Mouse (Mus musculus) lung, postnatal 0 days (tissue): ENCODE results near the gene Smoc1.

Source experiments
- CTCF ChIP-seq: IDR thresholded peaks from 2 replicates; pipeline ENCODE4 v1.5.1; 2016; ENCODE audit warnings: antibody characterized with exemption, mild to moderate bottlenecking
- EP300 ChIP-seq: IDR thresholded peaks from 2 replicates; pipeline ENCODE4 v1.6.1; 2016; ENCODE audit warnings: antibody characterized with exemption, mild to moderate bottlenecking, control low read depth

DNA sequence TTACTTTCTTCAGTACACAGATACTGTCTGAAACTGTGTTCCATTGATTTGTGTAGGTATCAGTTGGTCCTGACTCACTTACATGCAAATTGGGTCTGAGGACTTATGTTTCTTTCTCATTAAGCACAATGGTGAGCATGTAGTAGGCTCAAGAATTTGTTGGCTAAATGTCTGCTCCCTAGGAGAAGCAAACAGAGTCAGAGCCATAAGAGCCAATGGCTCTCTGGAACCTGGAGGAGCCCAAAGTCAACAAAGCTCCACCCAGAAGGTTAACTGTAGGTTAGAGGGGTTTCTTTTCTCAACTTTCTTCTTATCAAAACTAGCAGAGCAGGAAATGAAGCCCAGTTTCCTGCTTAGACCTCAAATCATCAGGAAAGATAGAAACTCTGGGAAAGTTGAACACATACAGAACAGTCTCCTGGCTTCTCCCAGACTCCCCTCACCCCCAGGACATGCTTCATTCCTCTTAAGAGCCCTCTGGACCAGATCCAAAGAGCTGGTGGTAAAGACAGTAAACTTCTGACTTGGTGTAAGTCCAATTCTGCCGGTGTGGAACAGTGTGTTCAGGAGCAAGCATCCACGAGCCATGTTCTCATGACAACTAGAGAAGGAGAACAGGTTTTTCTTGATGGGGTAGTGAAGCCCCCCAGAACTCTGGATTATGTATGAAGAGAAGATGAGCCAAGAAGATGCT is 51.5 kb downstream of the Smoc1 start:
- TF ChIP-seq CTCF = no peak
- no peak for TF ChIP-seq EP300
